Mouse (Mus musculus) NIH3T3 (cell line): Measurements from ENCODE around the gene Rara.
A peak's percentile ranks its signal among the peaks of the same experiment; 100 is the strongest.

Experiments
- DNase-seq: peaks from one replicate; pipeline ENCODE4 v3.0.0-alpha.2; 2012; ENCODE audit warnings: low read depth

Rara gene

GRCm38 (mm10) chr11:98998776-98999175, 71.2 kb downstream of the Rara start:
- peak; percentile 57 for DNase-seq

- no peak for DNase-seq
Measured at GRCm38 (mm10) chr11:98999243-98999642, 71.6 kb downstream of the Rara start.

DNA sequence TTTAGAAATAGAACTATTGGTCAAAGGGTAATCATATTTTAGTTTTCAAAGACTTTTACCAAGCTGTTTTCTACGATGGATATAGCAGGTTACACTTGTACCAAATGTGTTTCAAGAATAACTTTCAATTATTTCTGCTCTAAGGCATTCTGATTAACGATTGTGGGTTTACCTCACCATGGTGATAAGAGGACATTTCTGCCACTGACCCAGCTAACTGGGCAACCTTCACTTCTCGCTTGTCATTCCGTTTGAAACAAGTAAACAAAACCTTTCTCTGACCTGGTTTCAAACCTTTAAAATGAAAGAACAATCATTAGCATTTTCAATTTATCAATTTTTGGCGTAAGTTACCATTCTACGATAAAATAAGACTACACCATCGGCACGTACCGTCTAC, 79.2 kb downstream of the Rara start:
- DNase-seq, result no peak

GRCm38 (mm10) chr11:99010124-99010523, 82.5 kb downstream of the Rara start:
- no peak for DNase-seq

DNA sequence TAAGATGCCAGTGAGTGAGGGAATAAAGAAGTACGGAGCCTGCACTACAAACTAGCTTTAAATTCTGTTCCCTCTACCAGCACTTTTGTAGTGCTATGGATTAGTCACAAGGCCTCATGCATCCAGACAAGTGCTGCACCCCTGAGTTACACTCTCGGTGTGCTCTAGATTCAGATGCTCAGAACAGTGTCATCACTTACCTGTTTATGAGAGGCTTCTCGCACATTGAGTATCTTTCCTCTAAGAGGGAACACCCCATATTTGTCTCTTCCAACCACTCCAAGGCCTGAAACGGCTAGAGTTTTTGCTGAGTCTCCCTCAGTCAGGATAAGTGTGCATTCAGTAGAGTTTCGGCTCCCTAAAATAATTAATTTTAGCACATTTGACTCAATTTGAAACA, 83.1 kb downstream of the Rara start:
- DNase-seq, result no peak

DNA sequence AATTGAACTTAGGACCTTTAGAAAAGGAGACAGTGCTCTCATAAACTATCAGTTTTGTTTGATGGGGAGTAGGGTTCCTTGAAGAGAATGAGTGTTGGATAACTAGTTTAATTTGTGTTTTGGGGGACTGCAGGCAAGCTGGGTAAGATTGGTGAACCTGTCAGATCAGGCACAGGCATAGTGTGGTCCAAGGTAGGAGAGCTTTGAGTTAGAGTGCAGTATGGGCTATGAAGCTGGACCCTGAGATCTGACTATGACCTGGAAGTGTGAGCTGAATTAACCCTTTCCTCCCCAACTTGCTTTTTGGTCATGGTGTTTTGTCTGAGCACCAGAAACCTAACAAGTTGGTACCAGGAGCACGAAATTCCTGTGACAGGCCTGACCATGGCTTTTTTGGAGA, 86.2 kb downstream of the Rara start:
- no peak for DNase-seq

DNA sequence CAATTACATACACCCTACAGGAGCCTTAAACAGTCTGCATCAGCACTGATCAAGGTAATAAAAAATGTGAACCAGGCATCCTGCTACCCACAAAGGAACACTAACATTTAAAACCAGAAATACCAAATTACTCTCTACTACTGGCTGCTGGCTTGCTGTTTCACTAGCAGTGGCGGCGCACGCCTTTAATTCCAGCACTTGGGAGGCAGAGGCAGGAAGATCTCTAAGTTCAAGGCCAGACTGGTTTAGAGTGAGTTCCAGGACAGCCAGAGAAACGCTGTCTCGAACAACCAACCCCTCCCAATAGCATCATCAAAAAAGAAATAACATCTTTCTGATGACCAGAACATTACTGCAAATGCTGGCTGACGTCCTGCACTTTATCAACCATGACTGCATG, 92.2 kb downstream of the Rara start:
- no peak for DNase-seq

- no peak for DNase-seq
Measured at GRCm38 (mm10) chr11:99022384-99022933, 94.8 kb downstream of the Rara start.

DNA sequence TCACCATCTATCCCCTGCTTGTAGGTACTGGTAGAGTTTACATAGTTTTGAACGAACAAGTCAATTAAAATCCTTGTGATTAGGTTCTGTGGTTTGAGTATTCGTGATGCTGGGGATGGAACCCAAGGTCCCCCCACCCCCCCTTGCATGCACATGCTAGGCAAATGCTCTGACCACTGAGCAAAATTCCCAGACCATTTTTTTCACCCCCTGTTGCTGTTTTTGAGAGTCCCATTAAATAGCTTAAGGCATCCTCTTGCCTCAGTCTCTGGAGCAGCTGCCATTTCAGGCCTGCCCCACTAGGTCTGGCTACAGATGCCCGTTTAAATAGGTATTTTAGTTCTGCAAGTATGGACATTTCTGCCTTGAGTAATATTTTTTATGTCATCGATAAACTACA, 95.5 kb downstream of the Rara start:
- DNase-seq, result peak; percentile 33

DNA sequence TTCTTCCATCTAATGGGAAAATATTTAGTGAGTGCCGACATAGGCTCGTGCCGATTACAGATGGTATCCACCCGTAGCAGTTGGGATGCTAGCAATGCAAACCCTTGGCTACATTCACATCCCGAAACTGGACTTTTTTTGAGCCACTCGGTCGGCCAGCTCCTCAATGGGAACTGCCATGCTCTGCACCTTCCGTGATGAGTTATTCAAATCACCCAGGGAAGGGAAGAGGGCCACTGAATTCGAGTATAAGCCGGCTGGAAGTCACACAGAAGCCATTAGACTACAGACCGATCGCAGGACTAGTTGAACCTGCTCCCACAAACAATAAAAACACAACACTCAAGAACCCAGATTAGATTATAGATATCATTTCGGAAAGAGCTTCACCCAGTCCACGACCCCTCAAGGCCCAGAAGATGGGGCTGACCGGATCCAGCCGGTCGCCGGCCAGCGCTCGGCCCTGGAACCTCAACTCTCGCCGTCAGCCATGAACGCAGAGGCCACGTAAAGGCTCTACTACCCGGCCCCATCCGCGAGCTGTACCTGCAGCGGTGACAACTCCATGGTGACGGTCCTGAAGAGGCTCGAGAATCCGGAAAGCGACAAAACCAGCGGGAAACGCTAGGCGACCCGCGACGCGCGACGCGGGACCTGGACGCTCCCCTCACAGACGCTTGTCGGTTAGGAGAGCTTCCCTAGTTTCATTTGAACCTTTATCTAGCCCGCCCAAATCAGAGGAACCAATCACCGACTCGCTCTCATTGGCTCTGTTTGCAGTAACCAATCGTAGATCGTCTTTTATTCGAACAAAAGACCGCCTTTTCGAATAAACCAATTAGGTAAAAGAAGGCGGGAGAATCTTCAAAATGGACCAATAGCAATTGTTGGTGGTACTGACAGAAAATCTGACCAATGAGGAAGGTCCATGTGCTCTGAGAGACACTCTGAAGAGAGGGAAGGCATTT, 96.2 kb downstream of the Rara start, which contains the start of gene Top2a:
Gene Top2a, minus strand, starts transcription at position 690 of the 968 bp plus-strand sequence.
- DNase-seq, result peak; percentile 97
